Mouse (Mus musculus): ENCODE data around the gene Themis.

Themis gene

DNA sequence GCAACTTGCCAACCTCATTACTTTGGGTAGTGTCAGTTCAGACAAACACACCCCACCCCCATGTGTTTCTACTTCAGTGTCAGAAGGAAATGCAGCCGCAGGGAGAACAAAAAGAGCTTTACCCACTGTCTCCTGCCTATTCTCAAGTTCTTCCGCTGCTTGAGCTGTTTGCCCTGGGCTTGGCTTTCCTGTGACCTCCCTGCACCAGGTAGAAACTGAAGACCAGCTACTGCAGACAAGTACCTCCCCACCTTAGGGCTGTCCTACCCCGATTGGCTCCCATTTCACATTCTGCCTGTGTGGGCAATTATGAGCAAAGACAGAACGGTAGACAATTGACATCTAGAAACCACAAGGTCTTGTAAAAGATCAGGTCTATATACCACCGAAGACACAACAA, at the start of gene Themis:
Gene Themis (plus strand): TSS at position 100 of the 400 bp plus-strand sequence.
- no peak for DNase-seq

DNA sequence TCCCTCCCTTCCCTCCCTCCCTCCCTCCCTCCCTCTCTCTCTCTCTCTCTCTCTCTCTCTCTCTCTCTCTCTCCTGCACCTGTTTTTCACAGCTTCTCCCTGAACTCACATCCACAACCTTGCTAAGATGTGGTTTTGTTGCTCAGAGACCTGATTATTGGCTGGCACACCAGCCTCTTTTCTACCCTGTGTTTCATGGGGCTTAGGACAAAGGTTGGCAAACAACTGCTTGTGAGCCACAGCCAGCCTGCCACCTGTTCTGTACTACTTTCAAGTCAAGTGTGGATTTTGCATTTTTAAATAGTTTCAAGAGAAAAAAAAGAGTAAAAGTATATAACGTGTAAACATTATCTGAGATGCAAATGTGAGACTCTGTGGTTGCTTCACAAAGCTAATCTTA, 48.7 kb upstream of the Themis start:
- no peak for DNase-seq

DNA sequence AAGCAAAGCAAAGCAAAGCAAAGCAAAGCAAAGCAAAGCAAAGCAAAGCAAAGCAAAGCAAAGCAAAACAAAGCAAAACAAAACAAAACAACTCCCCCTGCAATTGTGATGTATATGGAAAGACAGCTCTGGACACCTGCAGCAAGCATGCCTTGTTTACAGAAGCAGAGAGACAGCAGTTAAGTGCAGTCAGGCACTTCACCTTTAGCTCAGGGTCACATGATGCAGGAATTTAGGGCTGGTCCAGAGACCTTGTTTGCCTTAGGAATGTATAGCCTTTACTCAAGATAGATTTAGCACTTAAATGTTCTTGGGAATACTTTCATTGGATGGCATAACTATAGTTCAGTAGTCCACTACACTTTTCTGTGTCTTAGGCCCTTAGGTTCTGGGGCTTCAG, 32.1 kb upstream of the Themis start:
- DNase-seq: no peak

DNA sequence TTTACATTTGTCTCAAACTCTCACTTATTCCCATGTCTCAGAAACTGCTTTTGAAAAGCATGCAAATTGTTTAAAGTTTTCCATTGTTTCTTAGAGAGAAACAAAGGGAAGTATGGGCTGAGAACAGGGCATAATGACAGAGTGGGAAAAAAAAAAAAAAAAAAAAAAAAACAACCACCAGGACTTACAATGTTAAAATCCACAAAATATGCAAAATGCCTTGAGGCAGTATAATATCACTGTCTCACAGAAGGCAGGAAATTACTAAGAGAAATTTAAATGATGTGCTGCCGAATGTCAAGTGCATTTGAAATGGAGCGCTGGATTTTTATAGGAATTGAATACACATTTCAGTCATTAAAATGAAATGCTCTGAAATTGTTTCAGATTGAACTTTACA, 26.3 kb upstream of the Themis start:
- DNase-seq: no peak

DNA sequence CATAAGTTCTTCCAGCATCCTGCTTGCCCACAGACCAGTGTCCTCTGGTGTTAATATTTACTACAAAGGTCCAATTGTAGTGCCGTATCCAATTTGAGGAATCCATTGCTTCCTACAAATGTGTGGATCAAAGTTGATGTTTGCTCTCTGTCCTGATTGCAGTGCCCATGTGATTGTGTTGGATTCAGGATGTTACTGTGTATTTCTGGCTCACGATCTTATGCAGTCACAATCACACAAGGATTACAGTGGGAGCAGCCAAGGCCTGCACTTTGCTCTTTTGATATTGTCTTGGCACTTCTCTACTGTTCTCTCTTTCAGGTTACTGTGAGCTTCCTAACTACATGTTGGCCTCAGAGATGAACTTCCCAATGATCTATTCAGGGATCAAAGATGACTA, 20.3 kb upstream of the Themis start:
- DNase-seq: no peak

DNA sequence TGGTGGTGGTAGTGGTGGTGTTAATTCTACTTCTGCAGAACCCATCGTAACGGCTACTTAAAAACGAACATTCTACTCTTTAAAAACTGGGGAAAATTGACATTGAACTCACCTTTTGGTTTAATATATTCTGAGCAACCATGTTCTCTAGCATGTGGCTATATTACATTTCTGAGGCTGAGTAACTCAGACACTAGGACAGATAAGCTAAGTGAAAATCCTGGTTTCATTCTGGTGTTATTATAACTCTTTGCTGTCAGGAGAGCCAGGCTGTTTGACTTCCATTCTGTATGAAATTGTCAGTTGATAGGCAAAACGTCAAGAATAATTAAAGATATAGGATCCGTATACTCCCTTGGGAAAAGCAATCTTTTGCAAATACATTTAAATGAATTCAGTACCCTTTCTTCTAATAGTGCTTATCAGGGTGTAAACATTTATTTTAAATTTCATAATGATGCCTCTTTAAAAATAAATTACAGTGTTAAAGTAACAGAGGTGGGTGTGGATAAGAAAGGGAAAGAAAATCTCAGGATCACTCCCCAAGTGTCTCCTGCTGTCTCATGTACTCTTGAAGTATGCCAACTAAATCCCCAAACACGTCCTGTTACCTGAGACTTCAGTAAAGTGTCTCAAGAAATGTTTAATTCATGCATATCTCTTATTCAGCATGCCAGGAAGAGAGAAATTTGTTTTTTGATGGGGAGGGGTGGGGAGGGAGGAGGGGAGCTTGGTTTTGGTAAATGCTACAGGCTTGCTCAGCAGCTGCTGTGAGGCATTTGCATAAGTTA, 18.9 kb upstream of the Themis start:
- DNase-seq: no peak

DNA sequence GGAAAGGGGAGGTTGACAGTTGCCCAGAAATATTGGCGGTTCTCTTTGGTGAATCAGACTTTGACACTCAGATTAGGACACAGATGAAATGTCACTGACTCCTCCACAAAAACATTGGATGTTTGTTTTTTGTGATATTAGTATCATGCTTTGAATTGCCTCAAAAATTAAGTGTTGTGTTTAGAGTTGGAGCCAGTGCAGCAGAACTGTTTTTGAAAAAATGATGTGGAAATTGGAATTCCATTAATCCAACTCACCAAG, 18.3 kb upstream of the Themis start:
- DNase-seq: no peak

DNA sequence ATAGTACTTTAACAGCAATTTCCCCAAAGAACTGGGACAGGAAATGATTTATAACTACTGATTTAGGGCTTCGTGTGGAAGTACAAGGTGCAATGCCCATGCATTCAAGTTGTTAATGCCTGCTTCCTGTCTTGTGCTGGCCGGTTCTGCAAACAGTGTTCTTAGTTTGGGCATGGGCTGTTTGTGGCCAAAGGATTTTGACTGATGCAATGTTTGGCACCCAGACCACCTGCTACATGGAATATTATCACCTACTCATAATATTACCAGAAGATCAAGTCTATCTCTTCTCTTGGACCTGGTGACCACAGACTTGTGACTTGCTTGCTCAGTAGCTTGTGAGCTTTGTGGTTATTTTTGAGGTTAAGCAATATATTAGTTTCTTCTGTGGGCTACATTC, 16.2 kb upstream of the Themis start:
- no peak for DNase-seq

DNA sequence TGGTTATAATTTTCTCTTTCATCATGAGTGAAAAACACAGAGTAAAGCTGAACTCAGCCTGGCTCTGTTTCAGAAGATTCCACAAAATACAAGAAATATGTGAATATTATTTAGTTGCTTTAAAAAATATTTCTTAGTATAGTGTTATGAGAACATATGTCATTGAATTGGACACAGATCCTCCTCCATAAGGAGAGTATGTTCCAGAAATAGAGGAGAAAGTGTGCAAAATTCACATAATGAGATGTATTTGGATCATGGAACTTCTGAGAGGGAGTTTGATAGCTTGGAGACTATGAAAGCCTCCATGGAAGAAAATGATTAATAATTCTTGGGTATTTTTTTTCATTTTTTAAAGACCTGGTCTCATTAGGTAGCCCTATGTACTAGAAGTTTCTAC, 13.4 kb upstream of the Themis start:
- DNase-seq: no peak

DNA sequence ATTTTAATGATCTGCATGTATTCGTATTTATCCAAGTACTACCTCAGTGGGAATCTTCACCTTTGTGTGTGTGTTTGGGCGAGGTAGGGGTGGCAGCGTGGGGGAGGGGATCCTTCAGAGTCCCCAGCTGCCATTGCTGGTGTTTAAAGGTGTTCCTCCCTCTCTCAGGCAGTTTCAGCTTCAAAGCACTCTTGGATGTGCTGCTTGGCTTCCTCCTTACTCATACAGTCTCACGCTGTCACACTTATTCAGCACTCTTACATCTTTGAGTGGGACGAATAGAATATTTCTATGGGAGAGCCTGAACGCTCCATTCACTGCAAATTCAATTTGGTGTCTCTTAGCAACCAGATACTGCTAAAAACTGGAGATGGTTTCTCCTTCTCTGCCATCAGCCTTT, 3.0 kb upstream of the Themis start:
- no peak for DNase-seq

DNA sequence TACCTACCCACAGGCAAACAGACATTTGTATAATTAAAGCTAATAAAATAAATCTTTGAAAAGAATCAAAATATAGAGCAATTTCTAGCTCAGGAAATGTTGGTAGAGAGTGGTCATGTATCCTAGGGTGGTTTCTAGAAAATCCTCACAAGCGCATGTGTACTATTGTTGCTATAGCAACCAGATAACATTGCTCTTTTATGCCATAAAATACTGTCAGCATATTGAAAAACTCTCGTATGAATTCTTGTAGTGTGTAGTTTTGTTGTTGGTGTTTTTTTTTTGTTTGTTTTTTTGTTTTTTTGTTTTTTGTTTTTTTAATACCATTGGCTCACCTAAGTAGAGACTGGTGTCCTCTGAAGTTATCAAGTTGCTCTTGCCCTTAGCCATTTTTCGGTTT, 5.8 kb downstream of the Themis start:
- DNase-seq: no peak

DNA sequence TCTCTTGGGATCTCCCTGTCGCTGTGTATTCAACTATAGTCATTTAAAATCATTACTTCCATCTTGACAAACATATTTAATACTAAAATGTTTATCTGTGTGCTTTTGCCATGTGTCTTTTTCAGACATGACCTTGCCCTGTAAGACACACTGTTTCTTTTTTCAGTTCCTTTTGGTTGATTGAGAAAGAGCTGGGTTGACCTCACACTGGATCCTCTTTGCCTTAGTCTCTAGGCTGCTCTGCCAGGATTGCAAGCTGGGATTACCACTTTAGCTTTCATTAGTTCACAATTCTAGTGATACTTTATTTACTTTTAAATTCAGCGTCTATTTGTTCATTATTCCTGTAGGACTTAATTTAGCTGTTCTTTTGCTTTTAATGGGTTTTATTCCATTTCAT, 7.2 kb downstream of the Themis start:
- no peak for DNase-seq

DNA sequence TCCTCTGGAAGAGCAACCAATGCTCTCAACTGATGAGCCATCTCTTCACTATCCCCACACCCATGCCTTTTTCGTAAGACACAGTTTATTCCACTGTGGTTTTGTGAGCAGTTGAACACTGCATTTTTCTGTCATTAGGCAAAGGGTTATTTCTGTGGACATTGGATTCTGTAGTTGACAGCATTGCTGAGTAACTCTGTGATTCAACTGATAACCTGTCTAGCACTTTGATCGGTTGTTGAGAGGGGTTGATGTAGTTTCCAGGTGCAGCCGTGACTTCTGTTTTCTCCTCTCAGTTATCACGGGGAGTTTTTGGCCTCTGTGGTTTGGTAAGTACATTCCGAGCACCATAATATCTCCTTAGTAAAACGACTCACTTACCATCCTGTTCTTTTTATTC, 26.8 kb downstream of the Themis start:
- no peak for DNase-seq

DNA sequence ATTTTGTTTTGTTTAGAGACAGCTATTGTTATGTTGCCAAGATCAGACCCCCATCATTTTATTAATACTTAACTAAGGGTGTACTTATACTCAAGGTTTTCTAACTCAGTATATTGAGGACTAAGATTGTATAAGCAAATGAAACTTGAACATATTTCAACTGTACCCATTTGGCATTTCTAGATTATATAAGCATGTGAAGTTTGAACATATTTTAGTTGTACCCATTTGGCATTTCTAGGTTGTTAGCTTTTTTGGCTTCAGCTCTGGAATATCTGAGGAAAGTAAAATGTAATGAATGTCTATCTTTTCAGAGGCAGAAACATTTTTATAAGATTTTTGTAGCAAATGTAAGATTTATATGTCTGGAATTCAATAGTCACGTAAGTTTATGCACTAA, 27.9 kb downstream of the Themis start:
- no peak for DNase-seq

DNA sequence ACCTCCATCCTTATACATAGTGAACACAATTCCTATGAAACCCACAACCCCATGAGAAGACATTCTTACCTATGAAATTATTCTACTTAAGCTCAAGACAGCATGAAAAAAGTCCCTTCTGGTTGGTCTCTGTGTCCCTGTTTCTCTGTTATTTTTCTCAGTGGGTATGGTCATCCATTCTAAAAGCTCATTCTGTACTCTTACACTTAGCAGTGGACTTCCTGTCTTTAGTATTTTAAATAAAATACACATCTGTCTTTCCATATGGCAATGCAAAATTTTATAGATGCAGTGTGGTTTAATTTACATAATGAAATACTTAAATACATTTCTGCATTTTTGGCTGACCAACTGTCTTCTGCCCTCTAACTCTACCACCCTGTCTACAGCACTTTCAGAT, 30.0 kb downstream of the Themis start:
- no peak for DNase-seq

DNA sequence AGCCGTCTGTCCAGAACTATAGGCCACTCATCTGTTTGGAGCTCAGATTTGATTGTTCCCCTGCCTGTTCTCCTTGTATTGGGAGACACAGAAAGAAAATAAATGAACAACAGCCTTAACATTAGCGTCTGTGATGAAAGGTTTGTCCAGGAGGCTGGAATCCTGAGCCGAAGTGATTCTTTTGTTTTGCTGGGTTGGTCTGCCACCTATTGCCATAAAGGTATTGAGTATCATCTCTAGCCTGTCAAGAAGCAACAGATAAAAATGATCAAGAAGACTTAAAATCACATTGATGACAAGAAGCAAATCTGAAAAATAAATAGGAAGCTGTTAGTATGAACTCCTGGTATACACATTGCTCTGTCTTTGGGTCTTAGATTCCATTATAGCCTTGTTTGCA, 53.7 kb downstream of the Themis start:
- no peak for DNase-seq

DNA sequence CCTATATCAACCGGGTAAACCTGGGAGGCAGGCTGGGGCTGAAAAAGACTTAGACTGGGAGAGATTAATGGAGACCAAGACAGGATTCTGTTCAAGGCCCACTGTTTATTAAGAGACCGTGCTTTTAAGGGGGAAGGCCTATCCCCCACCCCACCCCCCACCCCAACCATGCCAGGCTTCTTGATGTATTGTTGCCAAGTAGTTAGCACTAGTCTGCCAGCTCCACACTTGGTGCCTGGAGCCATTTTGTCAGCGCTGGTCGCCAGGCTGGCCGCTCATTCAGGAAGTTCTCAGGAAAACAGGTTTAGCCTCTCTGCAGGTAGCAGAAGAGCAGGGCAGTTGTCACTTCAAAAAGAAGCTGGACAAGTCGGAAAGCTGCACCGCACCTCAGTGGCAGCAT, 55.1 kb downstream of the Themis start:
- no peak for DNase-seq

DNA sequence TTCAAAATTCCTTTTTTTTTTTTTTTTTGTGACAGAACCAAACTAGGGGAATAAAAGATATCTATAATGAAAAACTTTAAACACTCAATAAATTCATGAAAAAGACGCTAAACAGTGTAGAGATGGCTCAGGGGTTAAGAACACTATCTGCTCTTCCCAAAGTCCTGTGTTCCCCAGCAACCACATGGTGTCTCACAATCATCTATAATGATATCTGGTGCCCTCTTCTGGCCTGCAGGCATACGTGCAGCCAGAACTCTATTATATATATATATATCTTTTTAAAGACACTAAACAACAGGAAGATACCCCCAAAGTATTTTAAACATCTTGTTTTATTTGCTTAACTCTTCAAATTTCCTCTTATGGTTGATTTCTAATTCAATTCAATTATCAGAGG, 62.0 kb downstream of the Themis start:
- peak; percentile 2 for DNase-seq

DNA sequence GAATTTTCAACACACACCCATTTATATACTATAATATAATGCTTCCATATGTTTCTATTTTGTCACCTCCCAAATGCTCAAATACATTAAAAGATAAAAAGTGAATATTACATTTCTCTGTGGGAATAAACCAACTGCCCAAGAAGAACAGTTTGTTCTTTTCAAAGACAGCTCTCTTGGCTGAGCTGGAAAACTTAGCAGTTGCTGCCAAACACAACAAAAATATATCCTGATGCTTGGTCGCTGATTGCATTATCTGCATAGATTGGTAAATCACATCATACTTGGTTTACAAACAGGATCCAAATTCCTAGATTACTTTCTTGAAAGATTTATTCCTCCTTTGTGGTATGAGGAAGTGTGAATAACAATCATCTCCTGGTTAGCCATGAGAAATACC, 69.8 kb downstream of the Themis start:
- peak; percentile 11 for DNase-seq

DNA sequence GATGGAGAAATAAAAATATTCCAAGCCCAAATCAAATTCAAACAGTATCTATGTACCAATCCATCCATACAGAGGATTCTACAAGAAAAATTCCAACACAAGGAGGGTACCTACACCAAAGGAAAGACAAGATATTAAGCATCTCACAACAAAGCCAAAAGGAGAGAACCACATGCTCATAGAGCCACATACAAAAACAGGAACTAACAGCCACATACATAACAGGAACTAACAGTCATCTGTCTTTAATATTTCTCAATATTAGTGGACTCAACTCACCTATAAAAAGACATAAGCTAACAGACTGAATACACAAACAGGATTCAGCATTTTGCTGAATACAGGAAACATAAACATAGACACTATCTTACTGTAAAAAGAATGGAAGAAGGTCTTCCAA, 78.3 kb downstream of the Themis start:
- no peak for DNase-seq

DNA sequence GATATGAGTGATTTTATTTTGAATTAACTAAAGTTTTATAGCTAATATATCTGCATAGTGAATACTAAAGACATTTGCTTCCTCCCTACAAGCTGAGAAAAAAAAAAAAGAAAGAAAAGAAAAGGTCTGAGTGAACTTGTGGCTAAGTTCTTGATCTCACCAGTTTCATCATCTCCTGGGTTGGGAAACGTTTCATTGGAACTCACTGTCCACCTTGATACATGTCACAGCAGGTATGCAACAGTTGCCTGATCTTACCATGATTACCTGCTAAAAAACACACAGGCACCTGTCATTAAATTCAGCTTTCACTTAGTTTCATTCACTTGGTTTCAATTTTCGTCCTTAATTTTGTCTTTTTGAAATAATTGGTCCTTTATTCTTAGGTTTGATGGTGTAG, 85.2 kb downstream of the Themis start:
- DNase-seq: no peak

DNA sequence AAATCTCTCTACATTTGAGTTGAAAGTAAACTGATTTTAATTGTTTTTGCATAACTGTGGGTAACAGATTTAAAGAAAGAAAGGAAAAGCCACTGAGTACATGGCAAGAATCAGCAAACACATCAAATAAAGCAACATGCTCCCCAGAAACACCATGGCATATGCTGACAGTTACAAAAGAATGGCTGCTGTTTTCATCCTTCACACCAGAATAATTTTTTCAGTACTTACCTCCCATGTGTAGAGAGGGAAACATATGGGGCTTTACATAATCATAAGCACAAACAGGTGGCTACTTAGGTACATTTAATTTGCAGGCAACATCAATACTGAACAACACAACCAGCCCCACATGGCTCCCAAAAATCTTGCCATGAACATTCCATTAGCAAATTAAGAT, 86.8 kb downstream of the Themis start:
- no peak for DNase-seq

DNA sequence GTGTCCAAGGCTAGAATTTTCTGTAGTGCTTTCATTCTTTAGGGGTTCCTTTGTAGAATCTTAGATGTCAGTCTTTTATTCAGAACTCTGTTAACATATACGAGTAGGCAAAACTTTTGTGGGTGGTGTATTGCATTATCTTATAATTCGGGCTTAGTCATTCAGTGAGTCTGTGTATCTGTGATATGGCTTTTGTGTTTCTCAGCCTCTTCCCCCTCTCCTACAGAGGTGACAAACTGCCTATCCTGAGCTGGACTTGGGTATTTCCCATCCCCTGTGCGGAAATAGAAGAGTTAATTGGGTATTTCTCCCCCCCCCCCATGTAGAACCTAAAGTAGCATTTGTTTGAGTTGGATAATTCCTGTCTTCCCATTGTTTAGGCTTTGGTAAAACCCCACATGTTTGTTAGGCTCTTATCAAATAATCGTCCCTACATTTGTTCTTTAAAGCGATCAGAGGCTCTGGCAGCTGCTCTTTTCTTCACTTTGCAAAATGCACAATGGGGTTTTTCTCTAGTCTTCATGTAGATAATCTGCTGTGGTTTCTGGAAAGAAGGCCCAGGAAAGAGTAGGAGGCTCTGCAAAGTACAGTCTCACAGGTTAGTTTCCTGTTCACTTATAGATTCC, 108.7 kb downstream of the Themis start:
- DNase-seq: no peak

DNA sequence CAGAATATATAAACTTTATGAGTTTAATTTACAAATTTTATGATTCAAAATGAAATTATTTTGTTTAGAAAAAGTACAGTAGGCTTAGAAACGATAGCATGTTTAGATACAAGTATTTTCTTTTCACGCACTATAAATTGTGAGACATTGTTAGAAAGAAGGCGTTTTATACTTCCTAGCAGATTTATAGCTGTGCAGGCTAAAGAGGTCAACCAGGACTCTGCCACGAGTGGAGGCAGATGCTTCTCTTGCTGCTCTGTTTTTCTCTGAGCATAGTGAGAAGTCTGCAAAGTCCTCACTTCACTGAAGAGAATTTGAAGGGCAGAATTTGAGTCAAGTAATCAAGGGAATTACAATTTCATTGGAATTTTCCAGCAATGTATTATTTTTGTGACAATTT, 131.3 kb downstream of the Themis start:
- DNase-seq: no peak

DNA sequence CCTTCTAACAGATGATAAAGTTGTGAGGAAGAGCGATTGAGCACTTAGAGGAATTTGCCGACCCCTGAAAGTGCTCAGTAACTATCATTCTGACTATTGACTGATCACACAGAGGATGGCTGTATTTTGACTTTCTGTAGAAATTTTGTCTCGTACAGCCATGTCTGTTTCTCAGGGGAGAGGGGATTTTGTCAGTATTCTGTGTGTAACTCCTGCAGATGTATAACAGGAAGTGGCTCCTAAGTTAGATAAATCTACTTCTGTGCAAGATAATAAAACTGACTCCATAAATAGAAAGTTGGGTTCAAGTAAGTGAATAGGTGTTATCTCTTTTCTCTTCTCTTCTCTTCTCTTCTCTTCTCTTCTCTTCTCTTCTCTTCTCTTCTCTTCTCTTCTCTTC, 137.0 kb downstream of the Themis start:
- no peak for DNase-seq

Data from kidney, postnatal 14 days (tissue).